In genomic region chr4:137121684-137122083, GRCm38 (mm10) we compare ENCODE assay signal across 9 mouse cellular contexts.
DNase-seq lines count a peak whose midpoint lies in the region; ATAC-seq and TF ChIP-seq lines count a peak whose summit lies in the region.
"Had no signal": no experiment of that assay in that cellular context is flagged by ENCODE, and none has a peak within 500 bp of the region (broad histone marks: within the 10 kb centered on the region; RNA-seq: fewer than 3 reads in every experiment).

No protein-coding gene starts in this region.

- H3K9me3 ChIP-seq in liver, postnatal 0 days (ENCODE audit: low read length), result no peaks in the 10 kb centered on the region
- H3K9me3 ChIP-seq in stomach, embryonic 15.5 days, result no peaks in the 10 kb centered on the region
- H3K9me3 ChIP-seq: neural tube, embryonic 13.5 days had no signal

- peak; percentile 80 for ATAC-seq in liver, postnatal 0 days
- peak; percentile 79 for ATAC-seq in stomach, embryonic 15.5 days (ENCODE audit: insufficient read depth, low FRiP score, low read depth)

- peak overlapping the region; percentile 42; the same call in 1 of the 2 replicates for H3K4me2 ChIP-seq in liver, postnatal 0 days (ENCODE audit: low read depth, low read length)
- 0 out of 2 replicates have a peak overlapping the region, but pooled peaks have one; percentile 3 for H3K4me2 ChIP-seq in stomach, embryonic 15.5 days
- H3K4me2 ChIP-seq: neural tube, embryonic 13.5 days had no signal

- peak overlapping the region; percentile 34; the same call in 1 of the 2 replicates for H3K9ac ChIP-seq in liver, postnatal 0 days (replicated peaks)
- H3K9ac ChIP-seq in stomach, embryonic 15.5 days, result no peak overlapping the region
- H3K9ac ChIP-seq: neural tube, embryonic 13.5 days had no signal

- H3K36me3 ChIP-seq in liver, postnatal 0 days (replicated peaks; ENCODE audit: insufficient read depth, low read length), result no peaks in the 10 kb centered on the region
- no peaks in the 10 kb centered on the region for H3K36me3 ChIP-seq in stomach, embryonic 15.5 days
- H3K36me3 ChIP-seq: neural tube, embryonic 13.5 days had no signal

- H3K4me1 ChIP-seq in liver, postnatal 0 days (ENCODE audit: insufficient read depth), result peaks cover 6% of the 10 kb centered on the region; the same call in 1 of the 2 replicates
- peaks cover 11% of the 10 kb centered on the region; the same call in 1 of the 2 replicates for H3K4me1 ChIP-seq in stomach, embryonic 15.5 days

- DNase-seq in layer of hippocampus, postnatal 36 days, result peak; percentile 15 to 24
- DNase-seq in layer of hippocampus, postnatal 25 days (ENCODE audit: extremely low spot score in 1 of 2, low spot score in 1 of 2), result no peak
- peak; percentile 31 for DNase-seq in NIH3T3 (ENCODE audit: low read depth)
- DNase-seq in liver, postnatal 0 days, result peak; percentile 77
- no peak for DNase-seq in spleen, postnatal 36 days (ENCODE audit: low spot score in 2 of 2)
- no peak for DNase-seq in gastrocnemius, postnatal 10 days
- DNase-seq: kidney, postnatal 10 days had no signal

- 49% methylated on average over 10 of the region's 10 CpGs for WGBS in liver, postnatal 0 days (ENCODE audit: insufficient replicate concordance)
- WGBS in stomach, embryonic 15.5 days, result 42% methylated on average over 10 of the region's 10 CpGs

- no peak for TF ChIP-seq CTCF in liver, postnatal 0 days (IDR thresholded peaks at IDR 0.05; ENCODE audit: low read depth)

- no peak overlapping the region for H3K4me3 ChIP-seq in liver, postnatal 0 days (ENCODE audit: low read depth, low read length)
- H3K4me3 ChIP-seq in stomach, embryonic 15.5 days (replicated peaks), result no peak overlapping the region
- H3K4me3 ChIP-seq: neural tube, embryonic 13.5 days had no signal

- peak overlapping the region; percentile 93 for H3K27ac ChIP-seq in liver, postnatal 0 days (ENCODE audit: low read depth)
- peak overlapping the region; percentile 71; the same call in 1 of the 2 replicates for H3K27ac ChIP-seq in stomach, embryonic 15.5 days
- H3K27ac ChIP-seq: neural tube, embryonic 13.5 days had no signal

- no peaks in the 10 kb centered on the region for H3K27me3 ChIP-seq in liver, postnatal 0 days (ENCODE audit: insufficient read depth, low read length)
- no peaks in the 10 kb centered on the region for H3K27me3 ChIP-seq in stomach, embryonic 15.5 days (replicated peaks)
- H3K27me3 ChIP-seq: neural tube, embryonic 13.5 days had no signal

- TF ChIP-seq EP300 in liver, postnatal 0 days (IDR thresholded peaks at IDR 0.05; ENCODE audit: low read depth), result peak; percentile 90

Comparison
In these comparisons a context has a peak if more than half of its experiments do, and no peak if none do; other contexts are left out.
1. DNase-seq: peak in layer of hippocampus, postnatal 36 days (2 of 2), NIH3T3 (single experiment) and liver, postnatal 0 days (single experiment); none in layer of hippocampus, postnatal 25 days (0 of 2), spleen, postnatal 36 days (0 of 2) and gastrocnemius, postnatal 10 days (single experiment).